Mouse (Mus musculus) MEL (cell line): ENCODE results near the gene Itga9. TPM values are rescaled to one million over a fixed set of nuclear protein-coding genes. Genes with fewer than 3 reads are reported as not detected.

Experiments used
- DNase-seq: peaks from one replicate; pipeline ENCODE4 v3.0.0; 2011; ENCODE audit warnings: low read depth, low spot score
- H3K27ac ChIP-seq: 2 replicates; pipeline ENCODE4 v1.5.1; 2012; ENCODE audit warnings: low read depth, mild to moderate bottlenecking, control low read depth, low read length, moderate library complexity; ENCODE audit not compliant: control insufficient read depth
- H3K27me3 ChIP-seq, 2 experiments: fragments of 150-350 bp in 1 of 2; sonication (generic) in 1 of 2; 2 replicates each; pipeline ENCODE4 v1.6.1; 2012; ENCODE audit warnings: low read length in 2 of 2, mild to moderate bottlenecking in 2 of 2, improper control_type of control experiment in 1 of 2, moderate library complexity in 1 of 2; ENCODE audit not compliant: insufficient read depth in 2 of 2, control insufficient read depth in 1 of 2
- H3K36me3 ChIP-seq, 2 experiments: 2 replicates each; pipeline ENCODE4 v1.6.1; 2012 to 2014; ENCODE audit warnings: low read length in 2 of 2, improper control_type of control experiment in 1 of 2, inconsistent platforms in 1 of 2, mild to moderate bottlenecking in 1 of 2; ENCODE audit not compliant: insufficient read depth in 2 of 2, control insufficient read depth in 1 of 2
- H3K4me1 ChIP-seq, 2 experiments: fragments of 150-350 bp in 1 of 2; sonication (generic) in 1 of 2; 2 replicates each; pipeline ENCODE4 v1.6.1; 2012; ENCODE audit warnings: low read length in 2 of 2, improper control_type of control experiment in 1 of 2, mild to moderate bottlenecking in 1 of 2; ENCODE audit not compliant: insufficient read depth in 2 of 2, control insufficient read depth in 1 of 2
- H3K4me3 ChIP-seq, 2 experiments: fragments of 150-350 bp in 1 of 2; sonication (generic) in 1 of 2; 2 replicates each; pipeline ENCODE4 v1.5.1; 2012; ENCODE audit warnings: low read depth in 2 of 2, low read length in 2 of 2, mild to moderate bottlenecking in 2 of 2, moderate library complexity in 2 of 2, control low read depth in 1 of 2, improper control_type of control experiment in 1 of 2; ENCODE audit not compliant: control insufficient read depth in 1 of 2, insufficient read depth in 1 of 2
- H3K79me2 ChIP-seq: 2 replicates; pipeline ENCODE4 v1.6.1; 2012; ENCODE audit warnings: mild to moderate bottlenecking, low read length, moderate library complexity; ENCODE audit not compliant: control insufficient read depth, poor library complexity, insufficient read depth
- H3K9ac ChIP-seq: 2 replicates; pipeline ENCODE4 v1.6.1; 2012; ENCODE audit warnings: low read depth, mild to moderate bottlenecking, control low read depth, low read length, moderate library complexity; ENCODE audit not compliant: control insufficient read depth, poor library complexity, severe bottlenecking
- H3K9me3 ChIP-seq: fragments of 150-350 bp; sonication (generic); replicated peaks from 2 replicates; pipeline ENCODE4 v1.6.1; 2012; ENCODE audit warnings: mild to moderate bottlenecking, low read length, improper control_type of control experiment, moderate library complexity; ENCODE audit not compliant: insufficient read depth
- BHLHE40 ChIP-seq: IDR thresholded peaks from 2 replicates; pipeline ENCODE4 v1.6.1; 2012; ENCODE audit warnings: low read depth, mild to moderate bottlenecking, inconsistent platforms, low read length, improper control_type of control experiment, borderline replicate concordance
- CHD1 ChIP-seq: IDR thresholded peaks from 2 replicates; pipeline ENCODE4 v1.6.1; 2012; ENCODE audit warnings: low read depth, mild to moderate bottlenecking, inconsistent platforms, low read length, improper control_type of control experiment
- CHD2 ChIP-seq: IDR thresholded peaks from 2 replicates; pipeline ENCODE4 v1.6.1; 2011; ENCODE audit warnings: low read length, improper control_type of control experiment
- E2F4 ChIP-seq: IDR thresholded peaks from 2 replicates; pipeline ENCODE4 v1.6.1; 2011; ENCODE audit warnings: low read depth, low read length, improper control_type of control experiment, borderline replicate concordance
- ELF1 ChIP-seq: IDR thresholded peaks from 2 replicates; pipeline ENCODE4 v1.6.1; 2014; ENCODE audit warnings: low read depth, mild to moderate bottlenecking, inconsistent platforms, low read length, improper control_type of control experiment, moderate library complexity
- EP300 ChIP-seq, 2 experiments: IDR thresholded peaks; 2 replicates each; pipeline ENCODE4 v1.6.1; 2011; ENCODE audit warnings: improper control_type of control experiment in 2 of 2, low read length in 2 of 2, low read depth in 1 of 2, mild to moderate bottlenecking in 1 of 2
- ETS1 ChIP-seq: IDR thresholded peaks from 2 replicates; pipeline ENCODE4 v1.6.1; 2012; ENCODE audit warnings: low read depth, mild to moderate bottlenecking, inconsistent platforms, low read length, improper control_type of control experiment, moderate library complexity
- GATA1 ChIP-seq: IDR thresholded peaks from 2 replicates; pipeline ENCODE4 v1.6.1; 2011; ENCODE audit warnings: low read depth, low read length, improper control_type of control experiment
- KAT2A ChIP-seq: conservative IDR thresholded peaks from 2 replicates; pipeline ENCODE4 v1.6.1; 2012; ENCODE audit warnings: low read depth, low read length, improper control_type of control experiment, inconsistent platforms
- MAX ChIP-seq: IDR thresholded peaks from 2 replicates; pipeline ENCODE4 v1.6.1; 2011; ENCODE audit warnings: low read length, improper control_type of control experiment
- MEF2A ChIP-seq: IDR thresholded peaks from 2 replicates; pipeline ENCODE4 v1.6.1; 2014; ENCODE audit warnings: low read depth, mild to moderate bottlenecking, inconsistent platforms, low read length, improper control_type of control experiment; ENCODE audit not compliant: poor library complexity, insufficient replicate concordance, severe bottlenecking; ENCODE audit errors: extremely low read depth
- MYB ChIP-seq: IDR thresholded peaks from 2 replicates; pipeline ENCODE4 v1.6.1; 2011; ENCODE audit warnings: mild to moderate bottlenecking, low read depth, low read length, improper control_type of control experiment
- MYC ChIP-seq: IDR thresholded peaks from 2 replicates; pipeline ENCODE4 v1.6.1; 2011; ENCODE audit warnings: low read depth, mild to moderate bottlenecking, low read length, improper control_type of control experiment, moderate library complexity
- NELFE ChIP-seq: IDR thresholded peaks from 2 replicates; pipeline ENCODE4 v1.6.1; 2011; ENCODE audit warnings: low read depth, low read length, improper control_type of control experiment
- NRF1 ChIP-seq: IDR thresholded peaks from 2 replicates; pipeline ENCODE4 v1.6.1; 2014; ENCODE audit warnings: low read depth, mild to moderate bottlenecking, inconsistent platforms, low read length, improper control_type of control experiment, moderate library complexity; ENCODE audit not compliant: poor library complexity, insufficient read depth, severe bottlenecking
- POLR2AphosphoS2 ChIP-seq: IDR thresholded peaks from 2 replicates; pipeline ENCODE4 v1.6.1; 2011; ENCODE audit warnings: low read length, improper control_type of control experiment
- RAD21 ChIP-seq: IDR thresholded peaks from 2 replicates; pipeline ENCODE4 v1.6.1; 2011; ENCODE audit warnings: mild to moderate bottlenecking, low read depth, low read length, improper control_type of control experiment
- SMC3 ChIP-seq: IDR thresholded peaks from 2 replicates; pipeline ENCODE4 v1.6.1; 2011; ENCODE audit warnings: low read depth, low read length, improper control_type of control experiment
- TAL1 ChIP-seq: IDR thresholded peaks from 2 replicates; pipeline ENCODE4 v1.6.1; 2012; ENCODE audit warnings: mild to moderate bottlenecking, inconsistent platforms, low read length, moderate library complexity, mixed read lengths
- TBP ChIP-seq: IDR thresholded peaks from 2 replicates; pipeline ENCODE4 v1.8.0; 2011; ENCODE audit warnings: low read depth, low read length, improper control_type of control experiment
- TCF12 ChIP-seq: IDR thresholded peaks from 2 replicates; pipeline ENCODE4 v1.6.1; 2014; ENCODE audit warnings: low read depth, mild to moderate bottlenecking, inconsistent platforms, low read length, improper control_type of control experiment, moderate library complexity
- USF2 ChIP-seq, 2 experiments: IDR thresholded peaks; 2 replicates each; pipeline ENCODE4 v1.6.1; 2011 to 2012; ENCODE audit warnings: improper control_type of control experiment in 2 of 2, low read length in 2 of 2, borderline replicate concordance in 1 of 2, inconsistent platforms in 1 of 2, low read depth in 1 of 2, mild to moderate bottlenecking in 1 of 2; ENCODE audit not compliant: insufficient read depth in 1 of 2
- ZC3H11A ChIP-seq: IDR thresholded peaks from 2 replicates; pipeline ENCODE4 v1.6.1; 2012; ENCODE audit warnings: low read depth, mild to moderate bottlenecking, inconsistent platforms, low read length, improper control_type of control experiment
- polyA plus RNA-seq, 2 experiments: library from polyadenylated mRNA; stranded (reverse) in 1 of 2; unstranded in 1 of 2; fragments of >175 nt in 1 of 2; fragments of >200 nt in 1 of 2; gene quantifications; 2 replicates each; pipeline versions ENCODE4 v1.2.1 to v1.2.4; 2012; ENCODE audit warnings: low replicate concordance in 2 of 2, low read depth in 1 of 2; ENCODE audit not compliant: insufficient read length in 2 of 2, insufficient read depth in 1 of 2, missing spikeins in 1 of 2
- total RNA-seq: library from RNA; depleted of rRNA; stranded (reverse); fragments of 300-350 nt; gene quantifications from 2 replicates; pipeline ENCODE4 v1.2.3, GENCODE M21; 2012

Itga9 gene
- total and polyA plus RNA-seq, 3 experiments, result 0.19 to 0.21 TPM; not detected in 1

DNA sequence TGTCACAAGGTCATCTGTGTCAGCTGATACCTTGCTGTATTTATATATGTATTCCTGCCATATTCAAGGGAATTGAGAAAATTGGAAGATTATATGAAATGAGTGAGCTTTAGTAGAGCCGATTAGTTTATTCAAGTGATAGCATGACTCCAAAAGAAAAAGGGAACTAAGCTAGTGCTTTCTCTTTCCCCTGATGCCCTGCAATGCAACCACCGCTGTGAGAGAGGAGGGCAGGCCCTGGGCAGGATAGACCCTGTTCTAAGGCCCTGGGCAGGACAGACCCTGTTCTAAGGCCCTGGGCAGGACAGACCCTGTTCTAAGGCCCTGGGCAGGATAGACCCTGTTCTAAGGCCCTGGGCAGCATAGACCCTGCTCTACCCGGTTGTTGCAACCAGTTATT lies 201.2 kb downstream of the Itga9 start:
- Histone ChIP-seq H3K27me3 (no peaks in the 10 kb centered on the region; a peak in 1 of 4 replicates), H3K4me3 (no peak overlapping the region), H3K9me3 (no peaks in the 10 kb centered on the region), H3K9ac (no peak overlapping the region), H3K4me1 (no peaks in the 10 kb centered on the region), H3K36me3 (no peaks in the 10 kb centered on the region), H3K27ac (no peak overlapping the region), H3K79me2 (no peaks in the 10 kb centered on the region)
- TF ChIP-seq BHLHE40 (no peak), SMC3 (no peak), ETS1 (no peak), RAD21 (no peak), NELFE (no peak), KAT2A (no peak), E2F4 (no peak), ZC3H11A (no peak), EP300 (IDR thresholded peaks at IDR 0.05; ENCODE audit: low read depth in 1 of 2, low read length in 2 of 2) (no peak), MYB (no peak), MYC (no peak), MEF2A (no peak), MAX (no peak), CHD2 (no peak), GATA1 (no peak), TAL1 (no peak), CHD1 (no peak), ELF1 (no peak), NRF1 (no peak), TCF12 (no peak)
- no peak for DNase-seq

DNA sequence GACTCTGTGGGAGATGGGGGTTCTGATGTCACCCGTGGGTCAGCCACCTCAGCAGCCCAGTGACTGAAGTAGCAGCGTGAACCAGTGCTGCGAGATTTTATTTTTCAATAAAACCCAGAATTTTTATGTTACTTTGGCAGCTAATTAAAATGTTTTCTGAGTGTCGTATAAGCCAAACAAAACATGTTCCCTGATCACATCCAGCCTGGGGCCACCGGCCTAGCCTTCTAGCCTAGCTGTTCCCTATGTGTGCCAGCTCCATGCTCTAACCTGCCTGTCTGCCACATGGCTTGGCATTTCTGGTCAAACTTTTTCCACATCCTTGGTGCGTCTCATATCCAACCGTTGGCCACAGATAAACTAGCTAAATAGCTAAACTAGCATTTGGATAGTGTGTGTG lies 205.7 kb downstream of the Itga9 start:
- Histone ChIP-seq H3K79me2 (no peaks in the 10 kb centered on the region), H3K9me3 (no peaks in the 10 kb centered on the region), H3K9ac (no peak overlapping the region), H3K27me3 (no peaks in the 10 kb centered on the region; a peak in 1 of 4 replicates), H3K4me3 (no peak overlapping the region), H3K27ac (no peak overlapping the region), H3K4me1 (no peaks in the 10 kb centered on the region), H3K36me3 (no peaks in the 10 kb centered on the region)
- no peak for DNase-seq
- no peak for TF ChIP-seq BHLHE40
- no peak for TF ChIP-seq ZC3H11A
- no peak for TF ChIP-seq TBP
- TF ChIP-seq TCF12, result no peak
- no peak for TF ChIP-seq KAT2A
- TF ChIP-seq MYB, result no peak
- TF ChIP-seq RAD21, result no peak
- TF ChIP-seq USF2 (IDR thresholded peaks at IDR 0.05; ENCODE audit: borderline replicate concordance in 1 of 2, insufficient read depth in 1 of 2, low read depth in 1 of 2, low read length in 2 of 2), result no peak
- no peak for TF ChIP-seq SMC3
- no peak for TF ChIP-seq ELF1
- TF ChIP-seq POLR2AphosphoS2, result no peak
- TF ChIP-seq ETS1, result no peak
- TF ChIP-seq EP300 (IDR thresholded peaks at IDR 0.05; ENCODE audit: low read depth in 1 of 2, low read length in 2 of 2), result no peak
